Mouse (Mus musculus) macrophage (primary cell): ENCODE measurements around the gene 2810021J22Rik. TPM values are rescaled to one million over a fixed set of nuclear protein-coding genes. Genes with fewer than 3 reads are reported as not detected.

ENCODE experiments used
- H3K27ac ChIP-seq: fragments of 350-480 bp; formaldehyde crosslinking; 2 replicates; pipeline ENCODE4 v1.9.0; 2021
- H3K36me3 ChIP-seq: fragments of 350-480 bp; formaldehyde crosslinking; 2 replicates; pipeline ENCODE4 v1.9.0; 2021; ENCODE audit errors: inconsistent target
- H3K4me3 ChIP-seq: fragments of 350-480 bp; formaldehyde crosslinking; 2 replicates; pipeline ENCODE4 v1.9.0; 2021; ENCODE audit errors: inconsistent target
- H3K79me2 ChIP-seq: fragments of 350-480 bp; formaldehyde crosslinking; 2 replicates; pipeline ENCODE4 v1.9.0; 2021; ENCODE audit errors: inconsistent target
- WGBS: methylation state at CpG from one replicate; pipeline ENCODE4 v1.1.7; 2026; ENCODE audit warnings: inconsistent platforms; ENCODE audit not compliant: missing documents; 5-methylcytosine and 5-hydroxymethylcytosine counted together
- polyA plus RNA-seq: library from polyadenylated mRNA; stranded (reverse); fragments of 250-400 nt; gene quantifications from 3 replicates; pipeline ENCODE4 v1.2.4, GENCODE M21; 2018; ENCODE audit warnings: inconsistent platforms

2810021J22Rik gene
- polyA plus RNA-seq, 1 experiment from 2014 or later = 2.7 TPM

DNA sequence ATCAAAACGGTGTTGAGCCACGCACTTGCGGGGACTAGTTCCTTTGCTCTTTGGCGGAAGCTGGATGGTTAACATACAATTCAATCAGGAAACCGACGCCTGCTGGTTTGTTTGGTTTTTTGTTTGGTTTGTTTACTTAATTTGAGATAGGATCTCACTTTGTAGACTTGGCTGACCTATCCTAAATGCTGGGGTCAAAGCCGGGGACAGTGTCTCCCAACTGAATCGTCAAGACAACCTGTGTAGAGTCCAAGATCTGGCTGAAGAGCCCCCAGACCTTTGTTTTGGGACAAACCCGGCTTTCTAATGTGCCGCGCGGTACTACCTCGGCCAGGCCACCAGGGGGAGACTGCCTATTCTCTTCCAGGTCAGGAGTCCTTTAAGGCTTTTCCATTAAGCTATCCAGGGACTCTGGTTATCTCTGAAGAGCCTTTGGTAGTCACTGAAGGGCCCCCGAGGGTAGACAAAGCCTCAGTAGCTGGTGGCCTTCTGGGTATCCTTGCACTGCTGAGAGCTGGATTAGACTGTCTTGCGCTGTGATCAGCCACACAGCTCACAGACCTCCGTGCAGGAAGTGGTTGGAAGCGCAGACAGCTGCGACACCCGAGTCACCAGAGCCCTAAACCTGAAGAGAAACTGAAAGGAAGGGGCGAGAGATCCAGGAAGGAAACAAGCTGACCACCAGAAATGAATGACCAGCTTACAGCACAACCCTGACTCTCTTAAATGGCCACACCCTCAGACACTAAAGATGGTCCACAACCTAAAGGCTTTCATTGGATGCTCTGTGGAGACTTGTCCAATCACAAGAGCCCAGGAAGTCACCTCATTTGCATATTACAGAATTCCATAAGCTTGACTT, 61.0 kb downstream of the 2810021J22Rik start:
- Histone ChIP-seq H3K4me3 (peak overlapping the region; percentile 43), H3K79me2 (no peaks in the 10 kb centered on the region), H3K36me3 (peaks cover 14% of the 10 kb centered on the region), H3K27ac (peak overlapping the region; percentile 86)
- WGBS = under 1% methylated on average over 20 of the region's 20 CpGs

DNA sequence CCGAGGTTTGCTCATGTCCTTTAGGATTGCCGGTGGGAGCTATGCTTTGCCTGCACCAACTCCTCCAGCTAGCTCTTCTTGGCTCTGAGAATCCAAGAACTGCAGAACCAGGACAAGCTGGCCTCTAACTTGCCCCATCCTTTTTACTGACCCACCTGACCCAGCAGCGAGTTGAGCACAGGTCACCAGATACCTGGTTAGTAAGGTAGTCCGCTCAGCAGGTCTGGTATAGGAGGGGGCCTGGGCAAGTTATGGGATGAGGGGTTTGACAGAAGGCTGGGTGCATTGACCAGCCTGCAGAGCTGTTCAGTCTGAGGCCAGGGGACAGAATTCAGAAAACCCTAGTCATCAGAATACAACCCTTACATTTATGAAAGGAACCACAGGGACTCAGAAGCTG, 62.0 kb downstream of the 2810021J22Rik start:
- 90% methylated on average over 4 of the region's 4 CpGs for WGBS
- no peaks in the 10 kb centered on the region for H3K79me2 ChIP-seq
- no peak overlapping the region for H3K27ac ChIP-seq
- peaks cover 25% of the 10 kb centered on the region for H3K36me3 ChIP-seq
- H3K4me3 ChIP-seq = no peak overlapping the region

DNA sequence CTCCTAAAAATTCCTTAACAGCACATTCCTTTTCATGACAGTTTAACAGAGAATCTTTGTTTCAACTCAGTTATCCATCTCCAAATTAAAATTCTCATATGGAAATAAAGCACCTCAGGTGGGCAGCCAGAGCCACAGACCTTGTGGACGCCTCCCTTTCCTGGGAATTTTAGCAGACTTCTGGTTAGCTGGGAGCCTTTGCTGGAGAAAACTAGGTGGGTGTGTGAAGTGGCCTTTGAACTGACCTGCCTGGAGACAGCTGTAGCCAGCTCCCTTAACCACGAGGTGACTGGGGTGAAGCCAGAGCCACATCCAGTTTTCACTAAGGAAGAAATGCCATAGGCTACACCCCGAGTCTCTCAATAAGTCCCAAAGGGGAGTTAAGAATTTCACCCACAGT, 62.6 kb downstream of the 2810021J22Rik start:
- Histone ChIP-seq H3K79me2 (no peaks in the 10 kb centered on the region), H3K27ac (no peak overlapping the region), H3K4me3 (no peak overlapping the region), H3K36me3 (peaks cover 30% of the 10 kb centered on the region)
- 72% methylated on average over 2 of the region's 3 CpGs for WGBS

DNA sequence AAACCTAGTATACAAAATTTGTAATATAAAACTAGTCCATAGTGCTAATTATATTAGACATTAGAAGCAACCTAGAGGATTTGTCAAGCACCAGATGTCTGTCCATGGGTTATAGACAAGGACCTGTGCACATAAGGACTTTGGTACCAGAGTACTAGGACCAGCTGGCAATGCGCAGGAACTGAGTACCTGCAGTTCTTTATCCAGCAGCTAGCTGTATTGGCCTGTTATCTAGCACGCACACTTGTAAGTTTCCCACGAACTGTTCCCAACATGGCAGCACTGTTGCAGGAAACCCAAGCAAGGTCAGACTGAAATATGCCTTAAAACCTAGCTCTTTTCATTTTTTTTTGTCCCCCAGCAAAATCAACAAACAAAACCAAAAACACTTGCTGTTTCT, 63.2 kb downstream of the 2810021J22Rik start:
- H3K27ac ChIP-seq = no peak overlapping the region

DNA sequence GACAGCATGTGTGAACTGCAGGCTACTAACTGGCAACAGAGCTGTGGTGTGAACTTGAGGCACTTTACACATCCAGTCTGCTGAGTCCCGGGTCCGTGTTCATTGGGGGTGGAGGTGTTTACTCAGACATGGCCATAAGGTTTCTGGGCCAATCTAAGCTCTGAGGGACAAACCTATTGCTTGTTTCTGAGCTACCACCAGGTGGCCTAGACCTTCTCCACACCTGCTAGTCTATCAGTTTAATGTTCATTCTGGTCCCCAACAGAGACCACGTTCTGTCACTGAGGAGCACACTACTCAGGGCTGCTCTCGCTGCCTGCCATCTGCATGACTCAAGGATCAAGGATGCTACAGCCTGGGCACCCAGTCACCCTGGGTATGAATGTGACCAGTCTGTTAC, 64.6 kb downstream of the 2810021J22Rik start:
- 66% methylated on average over 4 of the region's 4 CpGs for WGBS
- Histone ChIP-seq H3K4me3 (no peak overlapping the region), H3K36me3 (peaks cover 46% of the 10 kb centered on the region), H3K79me2 (no peaks in the 10 kb centered on the region), H3K27ac (no peak overlapping the region)

More for the DNA sequence above, 63.2 kb downstream of the 2810021J22Rik start:
- Histone ChIP-seq H3K79me2 (no peaks in the 10 kb centered on the region), H3K4me3 (no peak overlapping the region), H3K36me3 (peaks cover 35% of the 10 kb centered on the region)
- 93% methylated on average over 3 of the region's 3 CpGs for WGBS

Other genes with a start within 250 kb of the 2810021J22Rik start
- gene Olfr323, start 236.7 kb upstream of the 2810021J22Rik start, polyA plus RNA-seq = not detected in 3 replicates
- not detected in 3 replicates for gene Trim58, start 226.8 kb upstream of the 2810021J22Rik start, polyA plus RNA-seq
- not detected in 3 replicates for gene Olfr322, start 208.4 kb upstream of the 2810021J22Rik start, polyA plus RNA-seq
- not detected in 3 replicates for gene Olfr320, start 186.1 kb upstream of the 2810021J22Rik start, polyA plus RNA-seq
- gene Olfr319, start 168.1 kb upstream of the 2810021J22Rik start, polyA plus RNA-seq = not detected in 3 replicates
- gene Olfr318, start 143.2 kb upstream of the 2810021J22Rik start, polyA plus RNA-seq = not detected in 3 replicates
- not detected in 3 replicates for gene Olfr317, start 128.0 kb upstream of the 2810021J22Rik start, polyA plus RNA-seq
- gene Olfr316, start 114.5 kb upstream of the 2810021J22Rik start, polyA plus RNA-seq = not detected in 3 replicates
- not detected in 3 replicates for gene Olfr315, start 94.0 kb upstream of the 2810021J22Rik start, polyA plus RNA-seq
- not detected in 3 replicates for gene Olfr314, start 84.3 kb upstream of the 2810021J22Rik start, polyA plus RNA-seq
- not detected in 3 replicates for gene Fam183b, start 65.3 kb upstream of the 2810021J22Rik start, polyA plus RNA-seq
- not detected in 3 replicates for gene Olfr313, start 52.2 kb upstream of the 2810021J22Rik start, polyA plus RNA-seq
- gene Olfr312, start 38.0 kb upstream of the 2810021J22Rik start, polyA plus RNA-seq = not detected in 3 replicates
- gene Olfr311, start 28.0 kb upstream of the 2810021J22Rik start, polyA plus RNA-seq = not detected in 3 replicates
- 1.1 to 3.3 TPM (median 2.3 TPM) in 3 replicates for gene Gm12258, start 20.1 kb upstream of the 2810021J22Rik start, polyA plus RNA-seq
- 2.0 to 3.7 TPM (median 2.2 TPM) in 3 replicates for gene Zfp39, start 37.0 kb downstream of the 2810021J22Rik start, polyA plus RNA-seq
- gene Btnl10, start 50.7 kb downstream of the 2810021J22Rik start, polyA plus RNA-seq = not detected in 3 replicates
- gene Rnf187, start 71.7 kb downstream of the 2810021J22Rik start, polyA plus RNA-seq = 45.0 to 110 TPM (median 97.1 TPM) in 3 replicates
- gene Hist3h2ba, start 81.7 kb downstream of the 2810021J22Rik start, polyA plus RNA-seq = 0.50 to 0.78 TPM in 2 of 3 replicates, not detected in the other
- gene Hist3h2a, start 87.5 kb downstream of the 2810021J22Rik start, polyA plus RNA-seq = 16.2 to 56.9 TPM (median 24.3 TPM) in 3 replicates
- 0.07 to 0.14 TPM in 2 of 3 replicates, not detected in the other for gene Trim17, start 87.5 kb downstream of the 2810021J22Rik start, polyA plus RNA-seq
- 11.4 to 20.3 TPM (median 14.2 TPM) in 3 replicates for gene Trim11, start 110.9 kb downstream of the 2810021J22Rik start, polyA plus RNA-seq